Mouse (Mus musculus) forebrain, postnatal 0 days (tissue): ENCODE data around the gene Cdc42. TPM values are rescaled to one million over a fixed set of nuclear protein-coding genes. Genes with fewer than 3 reads are reported as not detected.

ENCODE experiments used
- ATAC-seq: fragments of 200-750 bp; cut with Nextera tagmentation; 2 replicates; pipeline ENCODE4 v1.8.0; 2017; ENCODE audit warnings: mild to moderate bottlenecking, moderate library complexity
- DNase-seq: peaks from one replicate; pipeline ENCODE4 v3.0.0-alpha.2; 2015
- H3K27ac ChIP-seq: fragments of 300-500 bp; sonication (generic); 2 replicates; pipeline ENCODE4 v1.5.1; 2014; ENCODE audit warnings: low read depth, mild to moderate bottlenecking, antibody characterized with exemption, low read length, moderate library complexity, mixed read lengths
- H3K27me3 ChIP-seq: fragments of 300-500 bp; sonication (generic); 2 replicates; pipeline ENCODE4 v1.6.1; 2014; ENCODE audit warnings: mild to moderate bottlenecking, low read length, mixed read lengths; ENCODE audit not compliant: insufficient read depth
- H3K36me3 ChIP-seq: fragments of 300-500 bp; sonication (generic); 2 replicates; pipeline ENCODE4 v1.6.1; 2014; ENCODE audit warnings: mild to moderate bottlenecking, moderate library complexity; ENCODE audit not compliant: insufficient read depth
- H3K4me1 ChIP-seq: fragments of 300-500 bp; sonication (generic); 2 replicates; pipeline ENCODE4 v1.6.1; 2014; ENCODE audit warnings: antibody characterized with exemption; ENCODE audit not compliant: insufficient read depth
- H3K4me2 ChIP-seq: fragments of 300-500 bp; sonication (generic); 2 replicates; pipeline ENCODE4 v1.6.1; 2014; ENCODE audit warnings: low read depth, mild to moderate bottlenecking, moderate library complexity
- H3K4me3 ChIP-seq: fragments of 300-500 bp; sonication (generic); 2 replicates; pipeline ENCODE4 v1.5.1; 2014; ENCODE audit warnings: low read depth, low read length, mixed read lengths
- H3K9ac ChIP-seq: fragments of 300-500 bp; sonication (generic); 2 replicates; pipeline ENCODE4 v1.6.1; 2014; ENCODE audit warnings: mild to moderate bottlenecking
- H3K9me3 ChIP-seq: fragments of 300-500 bp; sonication (generic); 2 replicates; pipeline ENCODE4 v1.6.1; 2016; ENCODE audit warnings: low read length
- CTCF ChIP-seq: sonication (generic); IDR thresholded peaks from 2 replicates; pipeline ENCODE4 v1.5.1; 2016; ENCODE audit warnings: antibody characterized with exemption, control low read depth, low read depth
- WGBS: fragments of 180-500 bp; shearing (Covaris S2); extraction: QIAGEN DNeasy Blood & Tissue Kit; methylation state at CpG from one replicate; pipeline ENCODE4 v1.1.7; 2014; 5-methylcytosine and 5-hydroxymethylcytosine counted together
- polyA plus RNA-seq: library from polyadenylated mRNA; unstranded; fragments of >200 nt; fragmentation: Nextera tagmentation; extraction: Ambion mirVana; gene quantifications from 2 replicates; pipeline ENCODE4 v1.2.1, GENCODE M21; 2015
- total RNA-seq: library from RNA; depleted of rRNA; stranded (reverse); fragments of >200 nt; gene quantifications from 2 replicates; pipeline ENCODE4 v1.2.3, GENCODE M21; 2014

The Cdc42 gene
- total and polyA plus RNA-seq, 2 experiments from 2014 or later = 699 to 1,221 TPM

- no peak for ATAC-seq
- TF ChIP-seq CTCF = no peak
- no peak overlapping the region for H3K27ac ChIP-seq
- H3K36me3 ChIP-seq = no peaks in the 10 kb centered on the region
- no peak overlapping the region for H3K9ac ChIP-seq
- H3K4me1 ChIP-seq = no peaks in the 10 kb centered on the region
- DNase-seq = no peak
- H3K4me3 ChIP-seq = no peak overlapping the region
- 92% methylated on average over 7 of the region's 7 CpGs for WGBS
- H3K4me2 ChIP-seq = no peak overlapping the region
- H3K27me3 ChIP-seq = no peaks in the 10 kb centered on the region
- H3K9me3 ChIP-seq = no peaks in the 10 kb centered on the region
These were observed 53.4 kb downstream of the Cdc42 start for GRCm38 (mm10) chr4:137304106-137304505.

GRCm38 (mm10) chr4:137301635-137302034, 55.9 kb downstream of the Cdc42 start:
- Histone ChIP-seq H3K27ac (no peak overlapping the region), H3K4me1 (no peaks in the 10 kb centered on the region)
- 24% methylated on average over 16 of the region's 16 CpGs for WGBS

DNA sequence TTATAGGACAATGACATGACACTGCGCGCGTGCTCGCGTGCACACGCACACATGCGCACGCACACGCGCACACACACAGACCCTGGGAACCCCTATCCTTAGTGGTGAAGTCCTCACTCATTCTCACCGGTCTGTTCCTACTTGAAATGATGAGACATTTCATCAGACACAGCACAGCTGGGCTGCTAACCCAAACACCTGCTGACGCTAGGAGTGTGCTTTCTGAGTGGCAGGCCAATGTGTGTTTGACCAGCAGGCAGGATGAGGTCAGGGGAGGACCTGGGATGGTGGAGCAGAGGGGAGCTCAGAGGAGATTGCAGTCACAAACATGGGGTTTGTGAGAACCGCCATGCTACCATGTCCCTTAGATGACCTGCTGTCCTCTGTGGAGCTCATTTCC, 57.3 kb downstream of the Cdc42 start:
- no peaks in the 10 kb centered on the region for H3K36me3 ChIP-seq
- no peaks in the 10 kb centered on the region for H3K9me3 ChIP-seq
- no peak overlapping the region for H3K27ac ChIP-seq
- ATAC-seq (no peak), DNase-seq (no peak)
- no peak overlapping the region for H3K4me2 ChIP-seq
- WGBS = 95% methylated on average over 13 of the region's 13 CpGs
- H3K9ac ChIP-seq = no peak overlapping the region
- no peak overlapping the region for H3K4me3 ChIP-seq
- no peak for TF ChIP-seq CTCF
- H3K27me3 ChIP-seq = no peaks in the 10 kb centered on the region
- no peaks in the 10 kb centered on the region for H3K4me1 ChIP-seq

More at GRCm38 (mm10) chr4:137301635-137302034, 55.9 kb downstream of the Cdc42 start:
- DNase-seq = peak; percentile 53
- H3K9me3 ChIP-seq = no peaks in the 10 kb centered on the region
- H3K4me2 ChIP-seq = no peak overlapping the region
- TF ChIP-seq CTCF = no peak
- H3K4me3 ChIP-seq = no peak overlapping the region
- no peaks in the 10 kb centered on the region for H3K36me3 ChIP-seq
- no peaks in the 10 kb centered on the region for H3K27me3 ChIP-seq
- no peak overlapping the region for H3K9ac ChIP-seq
- ATAC-seq = peak; percentile 84

DNA sequence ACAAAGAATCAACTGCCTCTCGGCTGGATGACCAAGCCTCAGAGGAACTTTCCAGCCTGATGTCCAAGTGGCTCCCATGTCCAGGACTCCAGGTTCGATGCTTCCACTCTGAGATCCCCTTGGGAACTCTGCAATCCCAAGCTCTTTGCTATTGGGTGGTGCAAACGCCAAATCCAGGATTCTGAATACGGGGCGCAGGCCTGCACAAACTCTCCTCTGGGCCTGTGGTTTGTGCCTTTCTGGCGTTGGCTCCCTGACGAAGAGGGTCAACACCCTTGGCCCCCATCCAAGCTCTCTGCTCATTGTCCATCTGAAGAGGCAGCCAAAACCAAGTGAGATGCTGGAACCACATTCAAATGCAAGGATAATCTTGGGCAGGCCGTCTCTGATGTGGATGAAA, 59.1 kb downstream of the Cdc42 start:
- ATAC-seq = no peak
- no peak overlapping the region for H3K4me2 ChIP-seq
- no peaks in the 10 kb centered on the region for H3K4me1 ChIP-seq
- no peak for TF ChIP-seq CTCF
- 71% methylated on average over 8 of the region's 8 CpGs for WGBS
- no peak overlapping the region for H3K4me3 ChIP-seq
- H3K9me3 ChIP-seq = no peaks in the 10 kb centered on the region
- H3K9ac ChIP-seq = no peak overlapping the region
- no peaks in the 10 kb centered on the region for H3K36me3 ChIP-seq
- no peak for DNase-seq
- no peaks in the 10 kb centered on the region for H3K27me3 ChIP-seq
- H3K27ac ChIP-seq = no peak overlapping the region

DNA sequence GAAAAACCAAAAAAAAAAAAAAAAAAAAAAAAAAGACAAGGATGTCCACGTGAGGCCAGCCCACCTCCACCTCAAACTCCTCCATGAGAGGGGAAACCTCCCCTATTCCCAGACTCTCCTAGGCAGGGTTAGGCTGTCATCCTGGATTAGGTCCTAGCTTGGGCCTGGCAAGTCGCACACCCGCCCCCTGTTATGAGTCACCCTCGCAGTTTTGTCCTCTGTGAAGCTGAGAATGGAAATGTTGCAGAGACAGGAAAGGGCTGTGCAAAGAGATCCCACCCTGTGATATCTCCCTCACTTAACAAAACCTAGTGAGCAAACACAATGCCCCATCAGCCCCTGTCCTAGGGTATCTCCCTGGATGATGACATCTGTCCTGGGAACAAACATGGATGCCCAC, 59.9 kb downstream of the Cdc42 start:
- no peak overlapping the region for H3K4me2 ChIP-seq
- ATAC-seq (no peak), DNase-seq (no peak)
- H3K4me3 ChIP-seq = no peak overlapping the region
- WGBS = 82% methylated on average over 4 of the region's 4 CpGs
- H3K27ac ChIP-seq = no peak overlapping the region
- H3K9me3 ChIP-seq = no peaks in the 10 kb centered on the region
- H3K4me1 ChIP-seq = no peaks in the 10 kb centered on the region
- no peak for TF ChIP-seq CTCF
- no peaks in the 10 kb centered on the region for H3K36me3 ChIP-seq
- no peaks in the 10 kb centered on the region for H3K27me3 ChIP-seq
- H3K9ac ChIP-seq = no peak overlapping the region

DNA sequence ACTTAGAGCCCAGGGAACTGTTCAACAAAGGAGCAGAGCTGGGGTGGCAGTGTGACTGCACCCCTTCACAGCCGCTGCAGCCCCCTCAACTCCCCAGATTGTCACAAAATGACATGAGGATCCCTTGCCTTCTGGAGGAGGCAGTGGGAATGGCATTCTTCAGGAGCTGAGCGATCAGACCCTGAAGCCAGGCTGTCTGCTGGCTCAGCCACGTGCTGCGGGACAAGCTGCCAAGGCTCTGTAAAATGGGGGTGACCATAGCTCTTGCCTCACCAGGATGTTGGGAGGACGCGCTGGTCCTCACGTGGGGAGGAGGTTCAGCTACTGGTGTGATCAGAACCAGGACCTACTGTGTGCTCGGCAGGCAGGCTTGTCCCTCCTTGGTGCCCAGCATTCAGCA, 62.6 kb downstream of the Cdc42 start:
- Histone ChIP-seq H3K27ac (no peak overlapping the region), H3K4me3 (no peak overlapping the region), H3K9ac (no peak overlapping the region), H3K27me3 (no peaks in the 10 kb centered on the region), H3K4me1 (no peaks in the 10 kb centered on the region), H3K9me3 (no peaks in the 10 kb centered on the region), H3K36me3 (no peaks in the 10 kb centered on the region), H3K4me2 (no peak overlapping the region)
- WGBS = 77% methylated on average over 8 of the region's 8 CpGs
- no peak for ATAC-seq
- no peak for DNase-seq
- TF ChIP-seq CTCF = no peak

DNA sequence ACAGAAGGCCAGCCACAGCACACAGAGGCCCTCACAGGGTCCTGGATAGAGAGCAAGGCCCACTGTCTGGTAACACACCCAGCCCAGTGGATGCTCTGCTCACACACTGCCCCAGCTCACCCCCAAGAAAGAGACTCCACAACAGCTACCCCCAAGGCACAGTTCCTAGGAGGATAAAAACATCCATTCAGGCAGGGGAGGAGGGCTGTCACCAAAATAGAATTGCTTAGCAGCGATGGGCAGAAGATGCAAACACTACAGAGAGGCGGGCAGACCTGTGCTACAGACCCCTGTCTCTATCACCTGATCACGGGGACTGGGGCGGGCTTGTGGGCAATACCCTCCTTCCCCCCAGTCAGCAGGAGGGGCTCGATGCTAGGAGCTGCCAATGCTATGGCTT, 63.0 kb downstream of the Cdc42 start:
- Histone ChIP-seq H3K27me3 (no peaks in the 10 kb centered on the region), H3K36me3 (no peaks in the 10 kb centered on the region), H3K27ac (no peak overlapping the region), H3K4me1 (no peaks in the 10 kb centered on the region), H3K9ac (no peak overlapping the region), H3K9me3 (no peaks in the 10 kb centered on the region), H3K4me3 (no peak overlapping the region), H3K4me2 (no peak overlapping the region)
- ATAC-seq = no peak
- TF ChIP-seq CTCF = no peak
- WGBS = 75% methylated on average over 5 of the region's 5 CpGs
- DNase-seq = no peak

- H3K27me3 ChIP-seq = no peaks in the 10 kb centered on the region
- H3K9me3 ChIP-seq = no peaks in the 10 kb centered on the region
- TF ChIP-seq CTCF = no peak
- H3K36me3 ChIP-seq = no peaks in the 10 kb centered on the region
- H3K4me2 ChIP-seq = no peak overlapping the region
- ATAC-seq = no peak
- H3K9ac ChIP-seq = no peak overlapping the region
- no peak overlapping the region for H3K4me3 ChIP-seq
- no peak for DNase-seq
- H3K27ac ChIP-seq = no peak overlapping the region
- no peaks in the 10 kb centered on the region for H3K4me1 ChIP-seq
- 91% methylated on average over 7 of the region's 7 CpGs for WGBS
These were observed 63.5 kb downstream of the Cdc42 start for GRCm38 (mm10) chr4:137294032-137294431.
